Mouse (Mus musculus) urinary bladder, postnatal 25 days (tissue): ENCODE measurements around the gene Fbxo42.
A peak's percentile ranks its signal among the peaks of the same experiment; 100 is the strongest.

Experiments used
- DNase-seq: peaks from one replicate; pipeline ENCODE4 v3.0.0; 2022; ENCODE audit warnings: low spot score

The Fbxo42 gene

DNA sequence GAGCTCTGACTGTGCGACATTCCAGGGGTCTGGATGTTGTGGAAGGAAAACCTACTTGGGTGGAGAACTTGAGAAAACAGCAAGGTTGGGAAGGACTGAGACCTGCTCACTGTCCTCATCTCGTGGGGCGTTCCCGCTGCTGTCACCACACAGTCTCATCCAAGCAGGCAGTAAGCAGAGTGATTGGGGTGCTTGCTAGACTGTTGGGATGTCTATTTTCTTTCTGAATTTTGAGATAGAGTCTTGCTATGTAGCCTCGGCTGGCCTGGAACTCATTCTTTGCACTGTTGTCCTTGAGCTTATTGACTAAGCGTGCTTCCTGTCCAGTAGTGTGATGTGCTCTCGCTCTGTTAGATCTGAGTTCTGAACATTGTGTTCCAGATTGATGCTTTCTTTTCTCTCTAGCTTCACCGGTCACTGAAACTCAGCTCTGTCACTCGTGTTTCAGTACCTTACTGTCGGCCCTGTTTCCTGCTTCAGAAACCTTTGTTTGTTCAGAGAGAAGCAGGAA is 28.7 kb downstream of the Fbxo42 start:
- DNase-seq: no peak

DNA sequence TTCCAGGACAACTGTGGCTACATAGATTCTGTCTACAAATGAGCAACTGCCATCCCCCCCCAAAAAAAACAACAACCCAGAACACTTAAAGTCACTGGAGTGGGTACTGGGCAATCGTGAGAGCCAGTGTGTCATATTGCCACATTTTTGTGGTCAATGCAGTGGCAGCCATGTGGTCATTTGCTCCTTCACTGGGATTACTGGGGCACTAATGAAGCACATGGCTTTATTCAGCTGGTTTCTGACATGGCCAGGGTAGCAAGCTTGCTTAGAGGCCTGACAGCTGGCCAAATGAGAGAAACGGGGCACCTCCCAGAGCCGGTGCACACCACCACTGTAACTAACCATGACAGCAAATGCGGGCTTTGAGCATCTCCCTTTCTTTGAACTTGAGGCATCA is 30.8 kb downstream of the Fbxo42 start:
- no peak for DNase-seq

- no peak for DNase-seq
Measured at GRCm38 (mm10) chr4:141180831-141181230, 33.1 kb downstream of the Fbxo42 start.

GRCm38 (mm10) chr4:141181981-141182380 is 34.3 kb downstream of the Fbxo42 start:
- DNase-seq: no peak

GRCm38 (mm10) chr4:141183932-141184331 is 36.2 kb downstream of the Fbxo42 start:
- DNase-seq: no peak

DNA sequence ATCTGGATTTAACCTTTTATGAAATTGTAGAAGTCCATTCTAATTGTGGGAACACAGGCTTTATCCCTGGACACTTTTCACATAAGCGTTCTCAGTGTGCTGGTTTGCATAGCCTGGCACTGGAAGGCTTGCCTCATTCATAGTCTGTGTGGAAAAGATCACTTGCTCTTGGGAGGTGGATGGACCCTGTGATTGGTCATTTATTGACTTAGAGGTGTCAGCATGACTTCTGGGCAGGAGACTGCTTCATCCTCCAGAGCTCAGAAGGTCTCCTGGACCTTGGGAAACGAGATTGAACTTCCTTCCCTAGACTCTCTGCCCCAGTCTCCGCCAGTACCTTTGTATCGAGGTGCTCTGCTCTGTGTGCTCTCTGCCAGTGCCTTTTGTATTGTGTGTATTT is 36.7 kb downstream of the Fbxo42 start:
- DNase-seq: no peak

- DNase-seq: no peak
Measured at GRCm38 (mm10) chr4:141186923-141187836, 39.5 kb downstream of the Fbxo42 start.

DNA sequence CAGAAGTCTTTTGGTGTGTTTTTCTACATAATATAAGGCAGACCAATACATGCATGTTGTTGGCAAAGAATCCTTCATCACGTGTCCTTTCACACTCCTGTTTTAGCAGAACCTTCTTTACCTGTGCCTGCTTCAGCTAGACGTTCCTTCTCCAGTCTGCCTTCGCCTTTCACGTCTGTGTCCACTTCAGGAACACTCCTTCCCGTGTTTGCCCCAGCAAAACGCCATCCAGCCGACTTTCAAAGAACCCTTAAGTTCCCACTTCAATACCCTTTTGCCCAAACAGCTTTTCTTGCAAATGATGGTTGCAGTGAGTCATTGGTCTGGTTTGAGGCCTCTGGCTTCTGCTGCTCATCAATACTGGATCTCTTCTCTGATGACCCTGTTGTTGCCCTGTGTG is 43.6 kb downstream of the Fbxo42 start:
- DNase-seq: no peak

GRCm38 (mm10) chr4:141194553-141194952 is 46.8 kb downstream of the Fbxo42 start:
- no peak for DNase-seq

GRCm38 (mm10) chr4:141196981-141197685 is 49.4 kb downstream of the Fbxo42 start:
- no peak for DNase-seq

GRCm38 (mm10) chr4:141197686-141198035 is 49.9 kb downstream of the Fbxo42 start:
- DNase-seq: no peak

- DNase-seq: no peak
Measured at GRCm38 (mm10) chr4:141200906-141201305, 53.2 kb downstream of the Fbxo42 start.

DNA sequence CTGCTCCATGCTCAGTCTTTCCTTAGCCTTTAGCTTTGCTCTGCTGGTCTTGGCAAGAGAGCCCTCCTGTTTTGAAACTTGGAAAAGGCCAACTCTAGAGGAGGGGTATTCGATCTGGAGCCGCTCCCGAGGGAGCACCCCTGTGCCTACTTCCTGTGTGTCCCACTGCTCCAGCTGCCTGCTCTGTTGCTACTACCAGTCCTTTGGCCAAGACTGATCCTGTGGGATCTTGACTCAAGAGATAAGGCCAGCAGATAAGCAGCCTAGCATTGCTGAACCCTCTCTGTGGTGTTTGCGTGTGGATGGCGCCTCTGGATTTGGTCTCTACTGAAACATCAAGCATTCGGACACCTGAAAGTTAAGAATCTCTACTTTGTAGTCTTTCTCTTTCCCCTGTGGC is 54.5 kb downstream of the Fbxo42 start:
- DNase-seq: no peak

DNA sequence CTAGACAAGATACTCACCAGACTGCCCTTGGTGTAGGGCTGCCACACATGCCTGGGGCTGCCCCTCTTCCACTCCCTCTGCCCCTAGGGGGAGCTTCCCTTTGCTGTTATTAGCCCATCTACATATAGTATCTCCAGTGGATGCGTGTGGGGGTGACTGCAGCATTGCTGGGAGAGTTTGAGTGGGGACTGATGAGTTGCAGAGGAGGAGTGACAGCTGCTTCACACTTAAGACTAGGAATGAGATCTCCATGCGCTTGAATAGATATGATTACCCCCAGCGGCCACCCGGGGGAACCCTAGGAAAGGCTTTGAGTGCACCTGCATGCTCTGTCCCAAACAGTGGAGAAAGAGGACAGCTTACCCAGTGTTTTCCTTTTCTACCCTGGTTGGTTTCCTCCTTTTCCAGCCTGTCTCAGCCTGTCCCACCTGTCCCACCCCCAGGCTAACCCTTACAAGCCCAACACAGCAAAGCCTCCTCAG is 56.9 kb downstream of the Fbxo42 start:
- no peak for DNase-seq

- DNase-seq: no peak
Measured at GRCm38 (mm10) chr4:141207081-141207480, 59.4 kb downstream of the Fbxo42 start.

DNA sequence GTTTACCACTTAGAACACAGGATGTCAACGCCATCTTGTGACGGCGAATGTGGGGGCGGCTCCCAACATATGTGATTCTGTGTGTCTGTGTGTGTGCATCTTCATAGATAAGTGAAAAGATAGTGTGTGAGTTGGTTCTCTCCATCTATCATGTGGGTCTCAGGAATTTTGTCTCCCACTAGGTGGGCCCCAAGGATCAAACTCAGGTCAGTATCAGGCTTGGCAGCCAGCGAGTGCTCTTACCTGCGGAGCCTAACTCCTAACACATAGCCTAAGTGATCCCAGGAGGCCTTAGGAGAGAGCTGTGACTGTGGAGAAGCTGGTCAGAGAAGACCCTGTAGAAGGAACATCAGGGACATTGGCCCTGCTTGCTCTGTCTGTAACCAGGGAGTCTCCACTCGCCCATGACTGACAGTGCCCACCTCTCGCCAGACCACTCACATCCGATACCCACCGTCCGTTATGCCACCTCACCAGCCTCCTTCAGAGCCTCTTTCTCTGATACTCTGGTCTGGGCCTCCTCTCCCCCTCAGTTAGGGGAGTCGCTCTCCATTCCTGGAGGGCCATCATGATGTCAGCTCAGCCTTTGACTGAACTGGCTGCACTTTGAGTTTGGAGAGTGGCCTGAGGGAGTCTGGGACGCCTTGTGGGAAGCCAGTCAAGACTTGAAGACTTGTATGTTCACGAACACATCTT is 63.0 kb downstream of the Fbxo42 start:
- no peak for DNase-seq

- no peak for DNase-seq
Measured at GRCm38 (mm10) chr4:141211646-141212045, 63.9 kb downstream of the Fbxo42 start.

DNA sequence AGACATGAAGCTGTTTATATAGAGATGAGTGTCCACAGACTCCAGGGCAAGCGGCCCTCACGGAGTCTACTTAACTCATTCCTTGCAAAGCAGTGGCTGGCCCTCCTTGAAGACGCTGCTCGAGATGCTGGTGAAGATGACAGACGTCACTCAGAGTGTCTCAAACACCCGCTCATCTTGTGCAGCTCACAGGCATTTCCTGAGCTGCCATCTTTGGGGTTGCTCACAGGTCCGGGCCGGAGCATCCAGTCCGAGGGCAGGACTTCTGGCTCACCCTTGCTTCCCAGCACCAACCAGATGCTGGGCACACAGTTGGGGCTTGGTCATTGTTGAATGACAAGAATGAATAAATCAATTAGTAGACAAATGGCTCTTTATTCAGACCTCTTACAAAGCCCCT is 65.2 kb downstream of the Fbxo42 start:
- no peak for DNase-seq

DNA sequence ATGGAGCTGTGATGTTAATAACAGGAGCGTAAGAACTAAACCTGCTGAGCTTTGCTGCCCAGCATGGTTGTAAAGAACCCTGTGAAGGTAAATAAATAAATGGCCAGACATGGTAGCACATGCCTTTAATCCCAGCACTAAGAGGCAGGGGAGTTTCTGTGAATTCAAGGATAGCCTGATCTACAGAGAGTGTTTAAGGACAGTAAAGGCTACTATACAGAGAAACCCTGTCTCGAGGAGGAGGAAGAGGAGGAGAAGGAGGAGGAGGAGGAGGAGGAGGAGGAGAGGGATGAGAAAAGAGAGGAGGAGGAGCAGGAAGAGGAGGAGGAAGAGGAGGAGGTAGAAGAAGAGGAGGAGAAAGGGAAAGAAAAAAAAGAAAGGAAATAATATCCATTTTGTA is 65.6 kb downstream of the Fbxo42 start:
- DNase-seq: no peak

DNA sequence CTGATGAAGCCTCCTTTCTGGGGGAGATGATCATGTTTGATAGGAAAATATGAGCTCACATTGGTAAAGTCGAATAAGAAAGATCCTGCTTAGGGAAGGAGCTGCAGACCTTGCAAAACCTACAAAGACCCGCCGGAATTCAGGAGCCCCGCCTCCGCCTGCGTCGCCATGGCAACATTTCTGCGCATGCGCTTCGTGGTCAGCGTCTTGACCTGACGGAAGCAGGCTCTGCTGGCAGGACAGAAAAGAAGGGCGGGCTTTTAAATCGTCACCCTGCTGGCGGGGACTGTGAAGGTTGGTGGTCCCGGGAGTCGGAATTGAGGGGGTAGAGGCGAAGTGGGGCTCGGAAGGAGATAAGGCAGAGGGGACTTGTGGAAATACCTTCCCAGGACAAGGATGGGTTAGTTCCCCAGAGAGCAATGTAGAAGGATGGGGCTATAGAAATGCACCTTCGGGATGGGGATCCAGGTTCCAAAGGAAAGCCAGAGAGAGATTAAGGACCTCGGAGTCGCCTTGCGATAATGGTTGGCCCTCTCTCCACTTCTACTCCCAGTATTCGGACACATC is 66.1 kb downstream of the Fbxo42 start, which contains the start of gene Rsg1:
Gene Rsg1 (plus strand): TSS at position 187 of the 567 bp plus-strand sequence.
- DNase-seq: peak; percentile 96

- no peak for DNase-seq
Measured at GRCm38 (mm10) chr4:141214337-141214851, 66.7 kb downstream of the Fbxo42 start.
